Mouse (Mus musculus) lung, postnatal 14 days (tissue): ENCODE data around the gene Ctxn1.

Source experiments
- DNase-seq: peaks from one replicate; pipeline ENCODE4 v3.0.0; 2021

Gene Ctxn1

DNA sequence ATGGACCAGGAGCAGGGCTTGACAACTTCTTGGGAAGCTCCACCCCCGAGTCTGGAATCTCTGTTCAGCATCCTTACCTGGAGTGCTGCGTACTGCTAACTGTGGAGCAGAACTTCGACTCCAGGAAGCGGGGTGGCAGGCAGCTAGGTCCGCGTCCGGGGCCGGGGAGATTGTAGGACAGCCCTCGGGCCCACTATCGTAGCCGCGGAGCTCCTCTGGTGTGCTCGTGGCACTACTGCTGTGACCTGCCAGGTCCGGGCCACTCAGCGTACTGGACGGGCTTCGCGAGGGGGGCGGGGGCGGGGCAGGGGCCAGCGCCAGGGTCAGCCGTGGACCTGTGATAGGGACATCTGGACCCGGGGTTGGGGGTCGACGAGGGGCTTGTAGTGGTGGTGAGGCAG, 46.3 kb downstream of the Ctxn1 start:
- peak; percentile 23 for DNase-seq

- DNase-seq: no peak
Measured at GRCm38 (mm10) chr8:4211097-4211496, 48.0 kb downstream of the Ctxn1 start.
